Mouse (Mus musculus) liver, embryonic 14.5 days (tissue): ENCODE measurements around the gene St5.

Source experiments
- CTCF ChIP-seq: IDR thresholded peaks from 2 replicates; pipeline ENCODE4 v1.5.1; 2016; ENCODE audit warnings: antibody characterized with exemption, low read depth, control low read depth
- EP300 ChIP-seq: IDR thresholded peaks from 2 replicates; pipeline ENCODE4 v1.6.1; 2016; ENCODE audit warnings: antibody characterized with exemption, low read depth

GRCm38 (mm10) chr7:109528356-109528755, 175.0 kb downstream of the St5 start:
- TF ChIP-seq CTCF (peak; percentile 68), EP300 (no peak)
